Mouse (Mus musculus): Measurements from ENCODE around the gene Scamp4.

Scamp4 gene

GRCm38 (mm10) chr10:80578131-80578750 is 24.4 kb upstream of the Scamp4 start:
- WGBS: 2% methylated on average over 29 of the region's 29 CpGs

GRCm38 (mm10) chr10:80578911-80579310 is 23.8 kb upstream of the Scamp4 start:
- WGBS: 8% methylated on average over 8 of the region's 8 CpGs

GRCm38 (mm10) chr10:80583047-80583446 is 19.6 kb upstream of the Scamp4 start:
- WGBS: 68% methylated on average over 5 of the region's 5 CpGs

GRCm38 (mm10) chr10:80584045-80584488 is 18.6 kb upstream of the Scamp4 start:
- WGBS: 55% methylated on average over 12 of the region's 12 CpGs

- WGBS: 57% methylated on average over 12 of the region's 12 CpGs
Observed at GRCm38 (mm10) chr10:80584642-80585552, 17.8 kb upstream of the Scamp4 start.

- 74% methylated on average over 8 of the region's 8 CpGs for WGBS
Observed at GRCm38 (mm10) chr10:80585581-80585980, 17.1 kb upstream of the Scamp4 start.

- WGBS: 91% methylated on average over 49 of the region's 51 CpGs
Observed at GRCm38 (mm10) chr10:80586407-80587304, 16.0 kb upstream of the Scamp4 start.

- 25% methylated on average over 4 of the region's 4 CpGs for WGBS
Observed at GRCm38 (mm10) chr10:80587305-80587657, 15.4 kb upstream of the Scamp4 start.

GRCm38 (mm10) chr10:80589127-80589878 is 13.4 kb upstream of the Scamp4 start:
- WGBS: 7% methylated on average over 12 of the region's 12 CpGs

GRCm38 (mm10) chr10:80589879-80590854 is 12.5 kb upstream of the Scamp4 start, which contains the start of gene Abhd17a:
Abhd17a (minus strand) TSS chr10:80590341.
- WGBS: under 1% methylated on average over 73 of the region's 73 CpGs

GRCm38 (mm10) chr10:80596318-80596717 is 6.4 kb upstream of the Scamp4 start:
- 58% methylated on average over 4 of the region's 4 CpGs for WGBS

- WGBS: 24% methylated on average over 7 of the region's 7 CpGs
Observed at GRCm38 (mm10) chr10:80603364-80603763, 692 bp downstream of the Scamp4 start.

GRCm38 (mm10) chr10:80604001-80604509 is 1.4 kb downstream of the Scamp4 start:
- WGBS: 83% methylated on average over 7 of the region's 7 CpGs

- WGBS: 73% methylated on average over 2 of the region's 2 CpGs
Observed at GRCm38 (mm10) chr10:80604988-80605387, 2.3 kb downstream of the Scamp4 start.

- 80% methylated on average over 4 of the region's 4 CpGs for WGBS
Observed at GRCm38 (mm10) chr10:80605721-80606120, 3.0 kb downstream of the Scamp4 start, which contains the start of gene Gm49322. Gm49322 (plus strand) TSS chr10:80606021.

- 92% methylated on average over 23 of the region's 23 CpGs for WGBS
Observed at GRCm38 (mm10) chr10:80606306-80606705, 3.6 kb downstream of the Scamp4 start.

GRCm38 (mm10) chr10:80606737-80607350 is 4.2 kb downstream of the Scamp4 start:
- WGBS: 95% methylated on average over 34 of the region's 34 CpGs

GRCm38 (mm10) chr10:80608435-80608834 is 5.8 kb downstream of the Scamp4 start:
- 86% methylated on average over 3 of the region's 3 CpGs for WGBS

GRCm38 (mm10) chr10:80609269-80609924 is 6.7 kb downstream of the Scamp4 start:
- 91% methylated on average over 10 of the region's 10 CpGs for WGBS

All from cerebral cortex, adult 2 months (tissue).